ENCODE assay signal across 9 mouse cellular contexts in genomic region chr15:31569325-31570022, GRCm38 (mm10). TPM values are rescaled to one million over a fixed set of nuclear protein-coding genes. Genes with fewer than 3 reads are reported as not detected.
A peak's percentile ranks its signal among the peaks of the same experiment; 100 is the strongest.
DNase-seq lines count a peak whose midpoint lies in the region; ATAC-seq and TF ChIP-seq lines count a peak whose summit lies in the region.
"Had no signal": no experiment of that assay in that cellular context is flagged by ENCODE, and none has a peak within 500 bp of the region (broad histone marks: within the 10 kb centered on the region; RNA-seq: fewer than 3 reads in every experiment).

No protein-coding gene starts in this region.

- no peaks in the 10 kb centered on the region for H3K27me3 ChIP-seq in liver, embryonic 15.5 days

- 52% methylated on average over 9 of the region's 9 CpGs for WGBS in lung, adult 2 months
- 53% methylated on average over 9 of the region's 9 CpGs for WGBS in liver, embryonic 15.5 days (ENCODE audit: insufficient replicate concordance)

- H3K9ac ChIP-seq in liver, embryonic 15.5 days: no peak overlapping the region

- no peak for TF ChIP-seq POLR2A in lung, adult 2 months (IDR thresholded peaks at IDR 0.05; ENCODE audit: borderline replicate concordance, extremely low read depth, low read depth, low read length)

- peak; percentile 55 to 74 for DNase-seq in lung, adult 18-20 months
- no peak for DNase-seq in lung, adult 2 months
- peak; percentile 29 for DNase-seq in gastrocnemius, postnatal 10 days
- peak; percentile 75 to 88 for DNase-seq in urinary bladder, postnatal 36 days (ENCODE audit: low spot score in 2 of 2)
- no peak for DNase-seq in layer of hippocampus, postnatal 10 days (ENCODE audit: low spot score in 2 of 2)
- no peak for DNase-seq in c-Kit-positive CD71-positive TER-119-positive erythroid progenitor cells, embryonic 14.5 days (ENCODE audit: low spot score)
- DNase-seq: midbrain, embryonic 14.5 days had no signal

- H3K4me3 ChIP-seq in lung, adult 2 months (replicated peaks; ENCODE audit: extremely low read depth, low read depth, low read length): no peak overlapping the region
- H3K4me3 ChIP-seq in liver, embryonic 15.5 days (replicated peaks): no peak overlapping the region

- TF ChIP-seq CTCF in lung, adult 2 months (IDR thresholded peaks at IDR 0.05; ENCODE audit: insufficient read depth, low read length): no peak

- no peaks in the 10 kb centered on the region for H3K36me3 ChIP-seq in liver, embryonic 15.5 days (replicated peaks)

- H3K4me2 ChIP-seq in liver, embryonic 15.5 days: 0 out of 2 replicates have a peak overlapping the region, but pooled peaks have one; percentile 7

- peaks cover 6% of the 10 kb centered on the region for H3K4me1 ChIP-seq in lung, adult 2 months (ENCODE audit: control insufficient read depth, insufficient read depth, low read length)
- peaks cover 55% of the 10 kb centered on the region for H3K4me1 ChIP-seq in liver, embryonic 15.5 days (replicated peaks)

- ATAC-seq in liver, embryonic 15.5 days (ENCODE audit: insufficient read depth): no peak
- ATAC-seq in erythroid progenitor cell, adult 5-6 weeks (replicated peaks; ENCODE audit: low FRiP score, poor library complexity, severe bottlenecking): no peak

- 0 out of 2 replicates have a peak overlapping the region, but pooled peaks have one; percentile 14 for H3K27ac ChIP-seq in liver, embryonic 15.5 days (replicated peaks)

- no peaks in the 10 kb centered on the region for H3K9me3 ChIP-seq in liver, embryonic 15.5 days (replicated peaks)

RNA-seq across cellular contexts. Expression of gene Cmbl, which starts 4.3 kb away (rescaled TPM):
- 20.6 and 34.1 TPM in 2 replicates for polyA plus RNA-seq in lung, adult 2 months (2012; rRNA removed)
- total RNA-seq in gastrocnemius, postnatal 10 days (2021): 10 to 100 TPM; 48.0 to 51.9 TPM
- polyA plus RNA-seq in liver, embryonic 15.5 days (2015; fragmentation: Nextera tagmentation; extraction: Ambion mirVana): 11.0 and 13.3 TPM in 2 replicates
- total RNA-seq in erythroid progenitor cell, adult 5-6 weeks (2015; ENCODE audit: low replicate concordance): 2.5 and 12.2 TPM in 2 replicates
- total RNA-seq in erythroid progenitor cell, adult 5-6 weeks (2017; ENCODE audit: low replicate concordance): 7.3 and 8.3 TPM in 2 replicates
- 10 to 100 TPM; 15.2 to 16.3 TPM for total RNA-seq in layer of hippocampus, postnatal 10 days (2021)

RNA-seq across cellular contexts. Expression of gene Cct5, which starts 32.1 kb away (rescaled TPM):
- 50.0 and 75.7 TPM in 2 replicates for polyA plus RNA-seq in lung, adult 2 months (2012; rRNA removed)
- total RNA-seq in gastrocnemius, postnatal 10 days (2021): 100 to 1,000 TPM; 248 to 264 TPM
- 254 and 263 TPM in 2 replicates for polyA plus RNA-seq in liver, embryonic 15.5 days (2015; fragmentation: Nextera tagmentation; extraction: Ambion mirVana)
- 149 and 170 TPM in 2 replicates for total RNA-seq in erythroid progenitor cell, adult 5-6 weeks (2015; ENCODE audit: low replicate concordance)
- total RNA-seq in erythroid progenitor cell, adult 5-6 weeks (2017; ENCODE audit: low replicate concordance): 85.0 and 107 TPM in 2 replicates
- 100 to 1,000 TPM; 250 to 267 TPM for total RNA-seq in layer of hippocampus, postnatal 10 days (2021)

RNA-seq across cellular contexts. Expression of gene Fam173b, which starts 32.2 kb away (rescaled TPM):
- polyA plus RNA-seq in lung, adult 2 months (2012; rRNA removed): 5.5 and 9.3 TPM in 2 replicates
- total RNA-seq in gastrocnemius, postnatal 10 days (2021): 10 to 100 TPM; 11.4 to 12.6 TPM
- polyA plus RNA-seq in liver, embryonic 15.5 days (2015; fragmentation: Nextera tagmentation; extraction: Ambion mirVana): 8.3 and 8.6 TPM in 2 replicates
- total RNA-seq in erythroid progenitor cell, adult 5-6 weeks (2015; ENCODE audit: low replicate concordance): 5.0 and 12.6 TPM in 2 replicates
- total RNA-seq in erythroid progenitor cell, adult 5-6 weeks (2017; ENCODE audit: low replicate concordance): 2.5 and 6.8 TPM in 2 replicates
- 10 to 100 TPM; 10.0 to 11.9 TPM for total RNA-seq in layer of hippocampus, postnatal 10 days (2021)

RNA-seq across cellular contexts. Expression of gene March6, which starts 38.6 kb away (rescaled TPM):
- 14.2 and 23.8 TPM in 2 replicates for polyA plus RNA-seq in lung, adult 2 months (2012; rRNA removed)
- 10 to 100 TPM; 69.4 to 75.0 TPM for total RNA-seq in gastrocnemius, postnatal 10 days (2021)
- polyA plus RNA-seq in liver, embryonic 15.5 days (2015; fragmentation: Nextera tagmentation; extraction: Ambion mirVana): 12.9 and 15.6 TPM in 2 replicates
- 48.3 and 78.4 TPM in 2 replicates for total RNA-seq in erythroid progenitor cell, adult 5-6 weeks (2015; ENCODE audit: low replicate concordance)
- 73.2 and 98.7 TPM in 2 replicates for total RNA-seq in erythroid progenitor cell, adult 5-6 weeks (2017; ENCODE audit: low replicate concordance)
- total RNA-seq in layer of hippocampus, postnatal 10 days (2021): 100 to 1,000 TPM; 199 to 221 TPM

Comparison
In these comparisons a context has a peak if more than half of its experiments do, and no peak if none do; other contexts are left out.
1. DNase-seq: peak in lung, adult 18-20 months (2 of 2), gastrocnemius, postnatal 10 days (single experiment) and urinary bladder, postnatal 36 days (2 of 2); none in lung, adult 2 months (single experiment), layer of hippocampus, postnatal 10 days (0 of 2) and c-Kit-positive CD71-positive TER-119-positive erythroid progenitor cells, embryonic 14.5 days (single experiment).